Mouse (Mus musculus) thymus, adult 18-20 months (tissue): ENCODE results near the gene Vav1.
"Not testable (repeated sequence)": the region's sequence is repeated elsewhere in the genome, so short reads cannot be mapped to it uniquely, and the experiment has no call there.

ENCODE experiments used
- DNase-seq, 2 experiments: peaks; one replicate each; pipeline ENCODE4 v3.0.0; 2022; ENCODE audit warnings: mixed read lengths in 2 of 2

Gene Vav1

GRCm38 (mm10) chr17:57255354-57255753 lies 23.5 kb upstream of the Vav1 start:
- no peak for DNase-seq

- no peak for DNase-seq
These were observed 21.9 kb upstream of the Vav1 start for GRCm38 (mm10) chr17:57256921-57257485.

- no peak for DNase-seq
These were observed 20.7 kb upstream of the Vav1 start for GRCm38 (mm10) chr17:57258191-57258590.

GRCm38 (mm10) chr17:57259742-57260141 lies 19.2 kb upstream of the Vav1 start:
- DNase-seq, result no peak

DNA sequence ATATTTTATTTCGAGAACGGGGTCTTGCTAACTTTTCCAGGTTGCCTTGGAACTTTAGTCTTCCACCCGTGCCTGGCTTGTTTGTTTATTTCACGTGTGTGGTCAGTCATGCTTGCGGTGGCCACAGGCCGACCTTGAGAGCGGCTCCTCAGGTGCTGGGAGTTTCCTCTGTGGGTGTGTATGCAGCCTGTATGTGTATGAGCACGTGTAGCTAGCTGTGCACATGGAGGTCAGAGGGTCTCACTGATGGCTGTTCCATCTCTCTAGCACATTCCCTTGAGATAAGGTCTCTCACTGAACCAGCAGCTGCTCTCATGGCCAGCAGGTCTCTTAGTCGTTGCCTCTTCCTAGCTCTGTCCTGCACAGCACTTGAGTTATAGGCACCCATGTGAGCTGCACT lies 18.5 kb upstream of the Vav1 start:
- no peak for DNase-seq

- no peak for DNase-seq
These were observed 17.6 kb upstream of the Vav1 start for GRCm38 (mm10) chr17:57261286-57261685.

- DNase-seq, result no peak
These were observed 17.1 kb upstream of the Vav1 start for GRCm38 (mm10) chr17:57261796-57262195.

DNA sequence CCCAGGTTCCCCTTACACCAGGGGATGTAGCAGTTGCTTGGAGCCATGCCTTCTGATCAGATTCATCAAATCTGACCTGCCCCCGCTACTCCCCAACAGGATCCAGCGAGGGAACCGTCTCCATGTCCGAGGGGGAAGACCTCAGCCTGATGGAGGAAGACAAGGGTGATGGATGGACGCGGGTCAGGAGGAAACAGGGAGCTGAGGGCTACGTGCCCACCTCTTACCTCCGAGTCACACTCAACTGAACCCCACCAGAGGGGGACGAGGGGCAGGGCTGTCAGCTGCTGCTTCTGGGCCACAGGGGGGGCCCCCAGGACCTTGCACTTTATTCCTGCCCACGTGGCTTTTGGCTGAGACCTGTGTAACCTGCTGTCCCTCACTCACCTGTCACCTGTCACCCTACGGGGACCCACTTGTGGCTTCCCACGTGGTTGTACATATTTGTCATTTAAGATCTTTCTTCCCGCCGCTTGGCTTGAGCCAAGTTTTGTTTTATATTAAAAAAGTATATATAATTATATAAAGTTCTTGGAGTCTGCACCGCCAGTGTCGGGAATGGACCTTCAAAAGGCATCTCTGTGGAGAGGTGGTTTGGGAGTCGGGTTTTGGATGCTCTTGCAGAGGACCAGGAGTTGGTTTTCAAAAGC lies 15.9 kb upstream of the Vav1 start:
- no peak for DNase-seq

- DNase-seq, result no peak
These were observed 14.7 kb upstream of the Vav1 start for GRCm38 (mm10) chr17:57264164-57264563.

GRCm38 (mm10) chr17:57264972-57265945 lies 13.6 kb upstream of the Vav1 start:
- peak; percentile 41 to 52 for DNase-seq

DNA sequence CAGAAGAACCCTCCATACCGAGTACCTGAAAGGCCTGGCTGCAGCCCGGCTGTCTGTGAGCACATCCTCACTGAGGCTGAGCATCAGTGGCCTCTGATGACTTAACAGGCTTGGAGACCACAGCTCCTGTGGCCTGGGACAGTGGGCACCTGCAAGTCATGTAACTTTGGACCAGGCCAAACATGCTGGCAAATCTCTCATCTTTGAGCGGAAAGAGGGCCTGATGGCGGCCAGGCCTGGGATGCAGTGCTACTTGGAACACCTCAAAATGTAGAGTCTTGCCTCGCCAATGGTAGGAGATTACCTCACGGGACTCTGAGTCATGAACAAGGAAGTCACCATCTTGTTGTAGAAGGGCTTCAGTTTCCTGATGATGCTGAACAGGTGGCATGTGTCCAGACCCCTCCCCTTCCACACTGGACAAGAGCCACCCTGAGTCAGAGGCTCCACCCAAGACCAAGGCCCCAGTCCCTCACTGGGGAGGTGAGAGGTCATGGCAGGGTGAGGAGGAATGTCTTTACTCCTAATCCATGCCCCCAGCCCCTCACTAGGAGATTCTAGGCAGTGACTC lies 11.3 kb upstream of the Vav1 start:
- DNase-seq, result no peak

- no peak for DNase-seq
These were observed 7.6 kb upstream of the Vav1 start for GRCm38 (mm10) chr17:57271301-57271700.

DNA sequence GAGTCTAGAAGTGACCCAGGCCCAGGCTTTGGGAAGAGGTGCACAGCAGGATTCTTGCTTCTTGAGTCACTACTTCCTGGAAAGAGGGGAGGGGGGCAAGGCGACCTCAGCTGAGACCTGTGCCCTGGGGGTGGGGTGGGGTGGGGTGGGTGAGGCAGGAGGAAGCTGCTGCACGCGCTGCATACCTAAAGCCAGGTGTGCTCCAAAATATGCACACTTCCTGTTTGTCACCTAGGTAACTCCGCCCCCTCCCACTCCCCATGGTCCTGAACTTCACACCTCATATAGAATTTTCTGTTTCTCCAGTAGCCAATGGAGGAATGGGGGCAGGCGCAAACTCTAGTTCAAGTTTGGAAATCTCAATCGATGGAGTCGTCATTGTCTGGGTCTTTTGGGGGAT lies 5.1 kb upstream of the Vav1 start:
- DNase-seq, result no peak

DNA sequence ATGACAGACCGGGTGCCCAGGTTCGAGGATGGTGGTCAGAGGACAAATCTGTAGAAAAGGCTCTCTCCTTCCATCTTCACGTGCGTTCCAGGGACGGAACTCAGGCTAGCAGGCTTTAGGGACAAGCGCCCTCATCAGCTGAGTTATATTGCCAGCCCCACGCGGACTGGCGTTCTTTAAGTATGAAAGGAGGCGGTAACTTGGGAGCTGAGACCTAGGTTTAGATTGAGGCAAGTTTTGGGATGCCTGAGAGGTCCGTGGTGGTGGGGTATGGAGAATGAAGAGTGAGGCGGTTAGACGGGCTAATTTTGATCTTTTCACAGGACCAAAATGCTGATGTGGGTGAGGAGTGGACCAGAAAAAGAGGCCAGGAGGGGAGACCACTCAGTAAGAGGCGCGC lies 4.2 kb upstream of the Vav1 start:
- DNase-seq, result no peak

DNA sequence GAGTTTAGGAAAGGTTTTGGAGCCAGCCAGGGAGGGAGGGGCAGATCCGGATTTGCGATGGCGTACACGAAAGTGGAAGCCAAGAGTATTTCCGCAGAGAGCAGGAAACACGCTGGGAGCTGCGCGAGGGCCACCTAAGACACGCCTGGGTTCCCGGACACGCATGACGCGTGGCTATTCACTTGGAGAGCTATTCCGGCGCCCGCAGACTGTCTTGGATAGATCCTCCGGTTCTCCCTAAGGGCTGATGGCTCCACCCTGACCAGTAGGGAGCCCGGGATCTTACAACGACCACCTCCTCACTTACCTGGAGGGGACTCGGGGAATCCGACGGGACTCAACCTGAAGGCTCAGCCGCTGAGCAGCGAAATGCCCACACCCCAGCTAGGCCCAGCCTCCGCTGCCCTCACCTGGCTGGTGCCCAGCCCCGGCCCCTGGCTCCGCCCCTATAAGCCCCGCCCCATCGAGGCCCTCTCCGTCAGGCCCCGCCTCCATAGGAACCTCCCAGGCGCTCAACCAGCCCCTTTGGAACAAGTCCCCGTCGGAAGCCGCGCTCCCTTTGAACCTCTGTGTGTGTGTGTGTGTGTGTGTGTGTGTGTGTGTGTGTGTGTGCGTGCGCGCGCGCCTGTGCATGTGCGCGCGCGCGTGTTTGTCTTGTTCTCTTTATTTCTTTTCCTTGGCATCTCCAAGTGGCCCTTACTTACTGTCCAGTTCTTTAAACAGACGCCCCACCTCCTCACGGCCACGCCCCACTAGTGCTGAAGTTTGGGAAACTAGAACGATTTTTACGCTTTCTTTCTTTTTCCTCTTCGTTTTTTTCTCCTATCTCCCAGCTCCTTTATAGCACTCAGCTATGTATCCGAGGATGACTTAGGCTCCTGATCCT lies 3.5 kb upstream of the Vav1 start:
- peak; percentile 79 to 84 for DNase-seq

DNA sequence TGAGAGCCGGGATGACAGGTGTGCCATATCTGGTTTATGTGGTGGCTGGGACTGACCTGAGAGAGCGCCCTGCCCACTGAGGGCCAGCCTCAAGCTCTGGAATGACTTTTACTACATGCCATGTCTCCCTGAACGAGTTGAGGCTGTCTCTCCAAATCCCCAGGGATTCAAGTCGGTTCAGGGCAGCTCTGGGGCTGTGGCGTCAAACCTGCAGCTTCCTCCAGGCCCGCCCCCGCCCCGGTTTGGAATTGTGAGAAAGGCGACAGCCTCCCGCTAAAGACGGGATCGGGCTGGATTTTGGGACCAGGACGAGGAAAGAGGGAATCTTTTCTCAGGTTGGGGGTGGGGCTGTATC lies 2.9 kb upstream of the Vav1 start:
- no peak for DNase-seq

GRCm38 (mm10) chr17:57276634-57277121 lies 2.2 kb upstream of the Vav1 start:
- DNase-seq, result peak; percentile 34 to 60

- DNase-seq, result not testable (repeated sequence)
These were observed 1.2 kb upstream of the Vav1 start for GRCm38 (mm10) chr17:57277598-57278261.

- DNase-seq, result no peak
These were observed 363 bp upstream of the Vav1 start for GRCm38 (mm10) chr17:57278537-57278936.

DNA sequence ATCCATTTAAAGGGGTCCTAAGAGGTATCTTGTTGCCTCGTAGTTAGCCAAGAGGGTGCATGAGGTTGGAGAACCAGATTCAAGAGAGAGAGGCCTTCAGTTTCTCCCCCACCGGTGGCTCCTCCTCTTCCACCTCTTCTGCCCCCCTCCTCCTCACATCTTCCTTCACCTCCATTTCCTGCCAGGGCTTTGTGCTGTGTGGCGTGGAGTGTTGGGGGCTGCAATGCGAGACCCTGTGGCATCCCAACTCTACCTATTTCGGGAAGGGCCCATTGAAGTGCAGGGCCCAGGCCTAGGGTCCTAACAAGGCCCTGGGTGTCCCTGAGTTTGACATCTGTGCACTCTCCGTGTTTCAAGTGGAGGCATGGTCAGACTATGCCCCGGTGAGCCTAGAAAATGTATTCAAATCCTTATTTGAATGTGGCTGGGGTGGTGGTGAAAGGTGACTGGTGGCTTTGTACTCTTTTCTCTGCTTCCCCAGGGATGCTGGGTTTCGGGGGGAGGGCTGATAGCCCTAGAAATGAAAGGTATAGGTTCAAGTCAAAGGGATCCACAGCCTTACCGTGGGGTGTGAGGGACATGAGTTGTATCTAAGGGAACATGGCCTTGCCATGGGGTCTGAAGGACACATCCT lies 808 bp downstream of the Vav1 start:
- DNase-seq, result peak; percentile 57 to 74

DNA sequence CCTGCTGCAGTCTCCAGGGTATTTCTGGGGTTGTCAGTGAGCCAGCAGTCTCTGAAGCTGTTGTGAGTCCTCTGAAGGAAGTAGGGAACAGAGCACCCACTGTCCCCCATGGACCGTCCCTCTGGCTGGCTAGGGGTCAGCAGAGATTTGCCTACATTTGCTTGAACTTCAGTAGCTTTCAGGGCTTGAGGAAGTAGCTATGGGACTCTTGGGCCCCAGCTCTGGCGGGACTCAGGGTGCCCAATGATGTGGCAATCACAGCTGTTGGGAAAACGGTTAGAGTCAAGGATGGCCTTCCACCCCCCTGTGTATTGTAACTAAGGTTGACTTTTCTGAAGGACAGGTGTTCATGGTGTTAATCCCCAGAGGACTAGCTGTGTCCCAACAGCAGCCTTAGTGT lies 1.5 kb downstream of the Vav1 start:
- no peak for DNase-seq
